Mouse (Mus musculus): ENCODE data around the gene Rybp. TPM values are rescaled to one million over a fixed set of nuclear protein-coding genes. Genes with fewer than 3 reads are reported as not detected.

Rybp gene
- polyA plus RNA-seq, 1 experiment from 2014 or later, result 25.3 TPM

- no peaks in the 10 kb centered on the region for H3K9me3 ChIP-seq
- H3K27ac ChIP-seq, result peak overlapping the region; percentile 93
- H3K4me3 ChIP-seq, result peak overlapping the region; percentile 75
- peaks cover 5% of the 10 kb centered on the region for H3K27me3 ChIP-seq
- peak overlapping the region; percentile 88 for H3K9ac ChIP-seq
- peaks cover 32% of the 10 kb centered on the region for H3K4me1 ChIP-seq
- no peaks in the 10 kb centered on the region for H3K36me3 ChIP-seq
- peak; percentile 79 for ATAC-seq (ENCODE audit: insufficient number of reproducible peaks, insufficient read depth, low FRiP score, low TSS enrichment)
- peak overlapping the region; percentile 78 for H3K4me2 ChIP-seq (replicated peaks)
- WGBS, result under 1% methylated on average over 62 of the region's 117 CpGs
These were observed 532 bp downstream of the Rybp start for GRCm38 (mm10) chr6:100286573-100287333.

- no peaks in the 10 kb centered on the region for H3K36me3 ChIP-seq
- peak overlapping the region; percentile 88 for H3K9ac ChIP-seq
- peak overlapping the region; percentile 78 for H3K4me2 ChIP-seq (replicated peaks)
- peaks cover 5% of the 10 kb centered on the region for H3K27me3 ChIP-seq
- peak overlapping the region; percentile 93; the same call in 1 of the 2 replicates for H3K27ac ChIP-seq
- no peak for ATAC-seq (ENCODE audit: insufficient number of reproducible peaks, insufficient read depth, low FRiP score, low TSS enrichment)
- WGBS, result under 1% methylated on average over 18 of the region's 18 CpGs
- no peaks in the 10 kb centered on the region for H3K9me3 ChIP-seq
- H3K4me1 ChIP-seq, result peaks cover 32% of the 10 kb centered on the region
- H3K4me3 ChIP-seq, result peak overlapping the region; percentile 75
These were observed 1.2 kb downstream of the Rybp start for GRCm38 (mm10) chr6:100285985-100286572.

GRCm38 (mm10) chr6:100278841-100279240, 8.4 kb downstream of the Rybp start:
- H3K9me3 ChIP-seq, result no peaks in the 10 kb centered on the region
- H3K4me2 ChIP-seq (replicated peaks), result no peak overlapping the region
- no peak for ATAC-seq (ENCODE audit: insufficient number of reproducible peaks, insufficient read depth, low FRiP score, low TSS enrichment)
- H3K4me1 ChIP-seq, result peaks cover 15% of the 10 kb centered on the region
- WGBS, result 97% methylated on average over 1 of the region's 1 CpGs
- no peaks in the 10 kb centered on the region for H3K27me3 ChIP-seq
- H3K27ac ChIP-seq, result no peak overlapping the region
- H3K4me3 ChIP-seq, result no peak overlapping the region
- H3K36me3 ChIP-seq, result no peaks in the 10 kb centered on the region
- no peak overlapping the region for H3K9ac ChIP-seq

- no peak for ATAC-seq (ENCODE audit: insufficient number of reproducible peaks, insufficient read depth, low FRiP score, low TSS enrichment)
- WGBS, result 79% methylated on average over 3 of the region's 3 CpGs
- Histone ChIP-seq H3K27ac (no peak overlapping the region), H3K9me3 (no peaks in the 10 kb centered on the region), H3K36me3 (no peaks in the 10 kb centered on the region), H3K9ac (no peak overlapping the region), H3K4me3 (no peak overlapping the region), H3K27me3 (no peaks in the 10 kb centered on the region), H3K4me2 (replicated peaks) (no peak overlapping the region), H3K4me1 (peaks cover 13% of the 10 kb centered on the region; the same call in 1 of the 2 replicates)
These were observed 10.9 kb downstream of the Rybp start for GRCm38 (mm10) chr6:100276344-100276743.

- Histone ChIP-seq H3K4me2 (replicated peaks) (no peak overlapping the region), H3K4me1 (peaks cover 13% of the 10 kb centered on the region; the same call in 1 of the 2 replicates), H3K27me3 (no peaks in the 10 kb centered on the region), H3K4me3 (no peak overlapping the region), H3K36me3 (no peaks in the 10 kb centered on the region), H3K9me3 (no peaks in the 10 kb centered on the region), H3K27ac (no peak overlapping the region), H3K9ac (no peak overlapping the region)
- ATAC-seq (ENCODE audit: insufficient number of reproducible peaks, insufficient read depth, low FRiP score, low TSS enrichment), result no peak
These were observed 11.6 kb downstream of the Rybp start for GRCm38 (mm10) chr6:100275643-100276042.

- peaks cover 13% of the 10 kb centered on the region; the same call in 1 of the 2 replicates for H3K4me1 ChIP-seq
- H3K9ac ChIP-seq, result no peak overlapping the region
- ATAC-seq (ENCODE audit: insufficient number of reproducible peaks, insufficient read depth, low FRiP score, low TSS enrichment), result no peak
- H3K4me3 ChIP-seq, result no peak overlapping the region
- H3K9me3 ChIP-seq, result no peaks in the 10 kb centered on the region
- no peak overlapping the region for H3K4me2 ChIP-seq (replicated peaks)
- H3K36me3 ChIP-seq, result no peaks in the 10 kb centered on the region
- no peaks in the 10 kb centered on the region for H3K27me3 ChIP-seq
- no peak overlapping the region for H3K27ac ChIP-seq
- WGBS, result 61% methylated on average over 1 of the region's 1 CpGs
These were observed 13.7 kb downstream of the Rybp start for GRCm38 (mm10) chr6:100273556-100273955.

GRCm38 (mm10) chr6:100271992-100272391, 15.3 kb downstream of the Rybp start:
- H3K9me3 ChIP-seq, result no peaks in the 10 kb centered on the region
- no peak overlapping the region for H3K27ac ChIP-seq
- no peaks in the 10 kb centered on the region for H3K36me3 ChIP-seq
- no peaks in the 10 kb centered on the region for H3K27me3 ChIP-seq
- peaks cover 6% of the 10 kb centered on the region; the same call in 1 of the 2 replicates for H3K4me1 ChIP-seq
- 82% methylated on average over 3 of the region's 3 CpGs for WGBS
- H3K4me3 ChIP-seq, result no peak overlapping the region
- H3K9ac ChIP-seq, result no peak overlapping the region
- H3K4me2 ChIP-seq (replicated peaks), result no peak overlapping the region
- no peak for ATAC-seq (ENCODE audit: insufficient number of reproducible peaks, insufficient read depth, low FRiP score, low TSS enrichment)

GRCm38 (mm10) chr6:100270765-100271164, 16.5 kb downstream of the Rybp start:
- H3K27me3 ChIP-seq, result no peaks in the 10 kb centered on the region
- no peak overlapping the region for H3K4me3 ChIP-seq
- WGBS, result 89% methylated on average over 2 of the region's 2 CpGs
- no peak overlapping the region for H3K9ac ChIP-seq
- no peak overlapping the region for H3K4me2 ChIP-seq (replicated peaks)
- H3K4me1 ChIP-seq, result 0 out of 2 replicates have a peak, but pooled peaks cover 5% of the 10 kb centered on the region
- H3K9me3 ChIP-seq, result no peaks in the 10 kb centered on the region
- H3K36me3 ChIP-seq, result no peaks in the 10 kb centered on the region
- no peak for ATAC-seq (ENCODE audit: insufficient number of reproducible peaks, insufficient read depth, low FRiP score, low TSS enrichment)
- no peak overlapping the region for H3K27ac ChIP-seq

- Histone ChIP-seq H3K4me3 (no peak overlapping the region), H3K4me1 (peaks cover 3% of the 10 kb centered on the region; the same call in 1 of the 2 replicates), H3K27me3 (no peaks in the 10 kb centered on the region), H3K9me3 (no peaks in the 10 kb centered on the region), H3K36me3 (no peaks in the 10 kb centered on the region), H3K4me2 (replicated peaks) (no peak overlapping the region), H3K27ac (no peak overlapping the region), H3K9ac (no peak overlapping the region)
- WGBS, result 94% methylated on average over 1 of the region's 1 CpGs
- no peak for ATAC-seq (ENCODE audit: insufficient number of reproducible peaks, insufficient read depth, low FRiP score, low TSS enrichment)
These were observed 27.7 kb downstream of the Rybp start for GRCm38 (mm10) chr6:100259607-100260006.

- Histone ChIP-seq H3K27me3 (no peaks in the 10 kb centered on the region), H3K36me3 (no peaks in the 10 kb centered on the region), H3K4me1 (peaks cover 3% of the 10 kb centered on the region; the same call in 1 of the 2 replicates), H3K9me3 (no peaks in the 10 kb centered on the region), H3K27ac (no peak overlapping the region), H3K4me3 (no peak overlapping the region), H3K4me2 (replicated peaks) (no peak overlapping the region), H3K9ac (no peak overlapping the region)
- no peak for ATAC-seq (ENCODE audit: insufficient number of reproducible peaks, insufficient read depth, low FRiP score, low TSS enrichment)
These were observed 29.0 kb downstream of the Rybp start for GRCm38 (mm10) chr6:100258278-100258677.

- Histone ChIP-seq H3K4me1 (peaks cover 3% of the 10 kb centered on the region; the same call in 1 of the 2 replicates), H3K36me3 (no peaks in the 10 kb centered on the region), H3K27me3 (no peaks in the 10 kb centered on the region), H3K9ac (no peak overlapping the region), H3K4me3 (no peak overlapping the region), H3K4me2 (replicated peaks) (no peak overlapping the region), H3K9me3 (no peaks in the 10 kb centered on the region), H3K27ac (no peak overlapping the region)
- no peak for ATAC-seq (ENCODE audit: insufficient number of reproducible peaks, insufficient read depth, low FRiP score, low TSS enrichment)
- 76% methylated on average over 1 of the region's 1 CpGs for WGBS
These were observed 31.9 kb downstream of the Rybp start for GRCm38 (mm10) chr6:100255411-100255810.

- Histone ChIP-seq H3K4me3 (no peak overlapping the region), H3K4me1 (peaks cover 3% of the 10 kb centered on the region; the same call in 1 of the 2 replicates), H3K9ac (no peak overlapping the region), H3K36me3 (no peaks in the 10 kb centered on the region), H3K9me3 (no peaks in the 10 kb centered on the region), H3K4me2 (replicated peaks) (no peak overlapping the region), H3K27ac (no peak overlapping the region), H3K27me3 (no peaks in the 10 kb centered on the region)
- ATAC-seq (ENCODE audit: insufficient number of reproducible peaks, insufficient read depth, low FRiP score, low TSS enrichment), result no peak
- WGBS, result 82% methylated on average over 1 of the region's 1 CpGs
These were observed 32.6 kb downstream of the Rybp start for GRCm38 (mm10) chr6:100254671-100255070.
